Mouse (Mus musculus): Measurements from ENCODE around the gene Gm10190.
"Not testable (repeated sequence)": the region's sequence is repeated elsewhere in the genome, so short reads cannot be mapped to it uniquely, and the experiment has no call there.

Gm10190 gene

DNA sequence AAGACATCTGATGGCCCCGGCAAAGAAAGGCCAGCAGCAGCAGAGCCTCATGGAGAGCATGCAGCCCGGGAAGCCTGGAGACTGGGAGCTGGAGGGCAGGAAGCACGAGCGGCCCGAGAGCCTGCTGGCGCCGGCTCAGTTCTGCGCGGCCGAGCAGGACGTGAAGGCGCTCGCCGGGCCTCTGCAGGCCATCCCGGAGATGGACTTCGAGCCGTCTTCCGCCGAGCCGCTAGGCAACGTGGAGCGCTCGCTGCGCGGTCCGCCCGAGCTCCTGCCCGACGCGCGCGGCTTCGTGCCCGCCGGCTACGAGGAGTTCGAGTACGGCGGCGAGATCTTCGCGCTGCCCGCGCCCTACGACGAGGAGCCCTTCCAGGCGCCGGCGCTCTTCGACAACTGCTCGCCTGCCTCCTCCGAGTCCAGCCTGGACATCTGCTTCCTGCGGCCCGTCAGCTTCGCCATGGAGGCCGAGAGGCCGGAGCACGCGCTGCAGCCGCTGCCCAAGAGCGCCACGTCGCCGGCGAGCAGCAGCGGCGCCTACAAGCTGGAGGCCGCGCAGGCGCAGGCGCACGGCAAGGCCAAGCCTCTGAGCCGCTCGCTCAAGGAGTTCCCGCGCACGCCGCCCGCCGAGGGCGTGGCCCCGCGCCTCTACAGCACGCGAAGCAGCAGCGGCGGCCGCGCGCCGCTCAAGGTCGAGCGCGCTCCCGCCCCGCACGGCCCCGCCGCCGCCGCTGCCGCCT, at the start of gene Gm10190:
Gm10190 (minus strand) TSS at position 553 of the 737 bp plus-strand sequence.
- peak; percentile 91 to 94 for DNase-seq

DNA sequence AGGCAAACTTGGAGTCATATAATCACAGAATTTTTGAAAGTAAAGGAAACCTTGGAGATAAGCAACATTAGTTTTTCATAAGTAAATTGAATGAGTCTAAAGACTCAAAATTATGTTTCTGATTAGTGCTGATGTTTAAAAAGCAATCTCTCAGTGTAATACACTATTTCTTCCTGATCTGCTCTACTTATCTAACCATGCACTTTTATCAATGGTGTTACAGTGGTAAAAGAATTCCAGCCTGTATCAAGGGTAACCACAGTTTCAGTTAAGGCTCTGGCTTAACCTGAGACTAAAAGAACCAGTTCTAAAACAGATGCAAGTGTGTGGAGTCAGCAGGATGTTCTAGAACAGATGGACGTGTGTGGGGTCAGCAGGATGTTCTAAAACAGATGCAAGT, 47.7 kb upstream of the Gm10190 start:
- DNase-seq = no peak

GRCm38 (mm10) chr17:80418572-80419210, 45.4 kb upstream of the Gm10190 start:
- no peak for DNase-seq

DNA sequence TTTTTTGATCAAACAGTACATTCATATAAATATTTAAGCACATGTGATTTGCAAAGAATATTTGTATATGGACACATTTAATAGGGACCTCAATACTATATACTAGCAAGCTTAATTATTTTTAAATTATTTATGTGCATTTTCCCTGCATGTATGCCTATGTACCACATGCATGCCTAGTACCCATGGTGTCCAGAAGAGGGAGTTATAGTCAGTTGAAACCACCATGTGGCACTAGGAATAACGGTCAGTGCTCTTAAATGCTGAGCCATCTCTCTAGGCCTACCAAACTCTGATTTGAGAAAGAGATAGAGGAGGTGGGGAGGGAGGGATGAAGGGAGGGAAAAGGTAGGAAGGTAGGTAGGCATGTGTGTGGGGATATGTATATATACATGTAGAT, 37.8 kb upstream of the Gm10190 start:
- no peak for DNase-seq

- DNase-seq = no peak
Measured at GRCm38 (mm10) chr17:80398243-80398642, 24.9 kb upstream of the Gm10190 start.

DNA sequence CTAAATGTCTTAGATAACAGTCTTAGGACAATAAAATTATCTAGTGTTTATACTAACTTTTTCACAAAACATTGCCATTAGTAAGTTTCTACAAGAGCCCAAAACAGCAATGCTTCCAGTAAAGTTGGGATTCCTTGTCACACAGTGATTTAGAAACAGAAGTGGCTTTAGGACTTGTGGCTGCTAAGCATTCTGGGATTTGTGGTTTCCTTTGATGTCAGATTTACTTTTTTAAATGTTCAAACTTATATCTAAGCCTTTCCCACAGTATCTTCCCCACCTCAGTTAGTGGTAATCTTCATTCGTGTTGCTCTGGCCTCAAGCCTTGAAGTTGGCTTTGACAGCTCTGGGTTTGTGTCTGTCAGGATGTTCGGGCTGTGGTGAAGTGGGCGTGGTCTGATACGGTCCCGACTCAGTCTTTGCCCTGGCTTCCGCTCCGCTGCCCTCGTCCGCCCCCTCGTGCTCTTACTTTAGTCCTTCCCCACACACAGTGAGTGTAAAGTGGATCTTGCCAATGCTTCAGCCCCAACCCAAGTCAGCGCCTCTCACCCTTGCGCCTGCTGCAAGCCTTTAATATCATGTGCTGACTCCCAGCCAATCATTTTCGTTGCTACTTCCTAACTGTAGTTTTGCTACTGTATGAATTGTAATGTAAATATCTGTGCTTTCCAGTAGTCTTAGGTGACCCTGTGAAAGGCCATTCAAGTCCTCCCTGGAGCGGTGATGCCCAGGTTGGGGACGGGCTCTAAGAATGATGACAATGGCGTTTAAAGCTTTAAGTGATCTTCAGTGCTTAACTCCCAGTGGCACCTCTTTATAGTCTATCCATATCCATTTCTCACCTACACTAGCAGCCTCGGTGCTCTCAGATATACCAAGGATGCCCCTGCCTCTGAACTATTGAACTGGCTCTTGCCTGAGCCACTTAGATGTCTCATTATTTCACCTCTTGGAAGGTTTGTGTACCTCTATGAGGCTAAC, 18.4 kb upstream of the Gm10190 start:
- peak; percentile 22 to 26 for DNase-seq

GRCm38 (mm10) chr17:80390024-80390423, 16.7 kb upstream of the Gm10190 start:
- no peak for DNase-seq

DNA sequence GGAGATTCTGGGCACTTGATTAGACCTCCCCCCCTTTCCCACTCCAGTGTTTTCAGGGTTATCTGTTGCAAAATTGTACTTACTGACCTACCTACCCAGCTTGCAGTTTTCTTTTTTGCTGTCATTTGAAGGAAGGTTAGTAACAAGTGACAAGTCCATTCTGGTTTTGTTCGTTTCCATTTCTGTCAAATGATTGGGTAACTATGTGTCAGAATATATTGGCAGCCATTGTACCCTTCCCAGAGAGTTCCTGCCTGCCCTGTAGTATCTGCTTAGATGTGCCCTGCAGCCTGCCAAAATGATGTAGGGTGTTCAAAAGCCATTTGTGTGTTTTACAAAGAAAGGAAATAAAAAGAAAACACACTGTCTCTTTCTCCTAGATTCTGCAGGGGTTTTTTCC, 12.3 kb upstream of the Gm10190 start:
- no peak for DNase-seq

- DNase-seq = not testable (repeated sequence)
Measured at GRCm38 (mm10) chr17:80378386-80378785, 5.0 kb upstream of the Gm10190 start.

GRCm38 (mm10) chr17:80373726-80374096, 370 bp upstream of the Gm10190 start:
- no peak for DNase-seq

DNA sequence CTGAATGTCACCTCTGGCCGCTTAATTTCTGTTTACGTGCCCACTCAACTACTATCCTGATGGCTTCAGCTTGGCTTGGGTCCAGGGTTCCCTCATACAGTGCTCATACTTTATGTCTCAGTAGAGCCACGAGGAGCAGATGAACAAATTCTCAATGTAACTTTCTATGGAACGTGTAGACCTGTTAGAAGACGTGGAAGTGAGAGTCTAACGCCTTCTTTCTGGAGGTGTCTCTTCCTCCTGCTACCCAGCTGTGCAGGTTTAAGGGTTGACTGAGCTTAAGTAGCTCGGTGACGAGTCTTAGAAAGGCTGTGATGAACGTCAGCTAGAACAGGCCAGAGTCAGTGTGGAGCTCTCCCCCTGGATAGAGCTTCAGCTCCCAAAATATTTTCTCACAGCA, 4.7 kb downstream of the Gm10190 start:
- no peak for DNase-seq

DNA sequence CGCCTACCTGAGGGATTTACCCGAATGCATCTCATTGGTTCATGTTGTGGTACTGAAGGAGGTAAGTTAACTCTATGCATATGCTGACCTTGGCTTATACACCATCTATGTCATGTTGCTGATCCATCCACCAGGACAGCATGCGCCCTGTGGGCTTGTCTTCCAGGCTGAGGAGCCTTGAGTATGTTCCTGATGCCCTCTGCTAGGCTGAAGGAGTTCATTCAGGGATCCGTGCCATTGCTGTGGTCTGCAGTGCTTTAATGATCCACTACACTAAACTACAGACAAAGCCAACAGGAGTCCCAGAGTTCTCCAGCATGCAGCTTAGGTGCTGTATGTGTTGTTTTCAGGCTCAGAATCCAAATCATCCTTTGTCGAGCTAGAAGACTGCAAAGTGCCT, 6.1 kb downstream of the Gm10190 start:
- DNase-seq = peak; percentile 18 to 40

DNA sequence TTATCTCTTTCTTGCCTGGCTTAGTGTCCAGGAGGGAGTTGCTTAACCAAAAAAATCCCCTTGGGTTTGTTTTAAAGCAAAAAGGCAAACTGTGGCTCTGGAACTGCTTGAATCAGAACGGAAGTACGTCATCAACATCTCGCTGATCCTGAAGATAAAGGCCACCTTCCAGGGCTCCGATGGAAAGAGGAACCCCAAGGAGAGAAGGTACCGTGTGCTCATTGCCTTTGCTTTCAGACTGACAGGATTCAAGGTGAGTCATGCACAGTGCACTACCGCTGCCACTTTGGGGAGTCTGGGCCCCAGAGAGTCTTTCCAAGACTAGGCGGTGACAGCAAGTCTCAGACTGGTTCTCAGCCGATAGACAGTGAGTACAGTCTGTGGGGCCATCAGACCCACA, 13.1 kb downstream of the Gm10190 start:
- DNase-seq = no peak

GRCm38 (mm10) chr17:80347234-80347633, 26.1 kb downstream of the Gm10190 start:
- DNase-seq = no peak

DNA sequence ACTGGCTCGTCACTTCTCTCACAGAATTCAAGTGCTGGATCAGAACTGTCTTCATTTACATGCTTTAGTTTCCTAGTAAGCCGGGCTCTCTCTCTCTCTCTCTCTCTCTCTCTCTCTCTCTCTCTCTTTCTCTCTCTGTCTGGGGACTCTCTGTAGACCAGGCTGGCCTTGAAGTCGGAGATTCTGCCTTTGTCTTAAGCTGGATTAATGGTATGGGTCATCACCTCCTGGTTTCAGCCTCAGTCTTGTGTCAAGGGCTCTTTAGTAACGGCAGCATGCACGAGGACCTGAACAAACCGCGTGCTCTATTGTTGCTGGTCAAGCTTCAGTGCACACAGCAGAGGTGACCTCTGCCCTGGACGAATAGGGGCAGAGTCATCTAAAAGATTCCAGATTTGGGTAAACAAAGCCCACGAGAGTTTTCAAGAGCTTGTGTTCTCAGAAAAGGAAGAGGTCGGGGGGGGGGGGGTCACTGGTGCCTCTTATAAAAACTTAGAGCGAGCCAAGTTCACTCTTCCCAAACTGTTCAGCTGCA, 26.7 kb downstream of the Gm10190 start:
- DNase-seq = no peak

GRCm38 (mm10) chr17:80345277-80345676, 28.1 kb downstream of the Gm10190 start:
- DNase-seq = peak in 1 of 2 experiments; percentile 1

DNA sequence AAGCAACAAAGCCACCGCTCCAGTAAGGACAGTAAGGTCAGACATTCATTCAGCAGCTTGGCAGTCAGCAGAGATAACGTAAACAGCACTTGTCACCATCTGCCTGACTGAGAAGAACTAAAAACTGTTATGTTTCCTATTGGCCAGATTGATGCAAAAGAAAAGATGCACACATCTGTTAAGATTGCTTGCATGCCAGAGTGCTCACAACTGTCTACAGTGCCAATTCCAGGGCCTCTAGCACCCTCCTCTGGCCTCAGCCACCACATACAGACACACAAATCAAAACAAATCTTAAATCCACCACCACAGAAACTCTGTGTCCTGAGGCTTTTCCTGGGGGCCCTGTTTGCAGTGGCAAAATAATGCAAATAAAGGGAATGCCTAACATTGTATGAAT, 41.0 kb downstream of the Gm10190 start:
- DNase-seq = no peak

- DNase-seq = no peak
Measured at GRCm38 (mm10) chr17:80326431-80326830, 46.9 kb downstream of the Gm10190 start.

DNA sequence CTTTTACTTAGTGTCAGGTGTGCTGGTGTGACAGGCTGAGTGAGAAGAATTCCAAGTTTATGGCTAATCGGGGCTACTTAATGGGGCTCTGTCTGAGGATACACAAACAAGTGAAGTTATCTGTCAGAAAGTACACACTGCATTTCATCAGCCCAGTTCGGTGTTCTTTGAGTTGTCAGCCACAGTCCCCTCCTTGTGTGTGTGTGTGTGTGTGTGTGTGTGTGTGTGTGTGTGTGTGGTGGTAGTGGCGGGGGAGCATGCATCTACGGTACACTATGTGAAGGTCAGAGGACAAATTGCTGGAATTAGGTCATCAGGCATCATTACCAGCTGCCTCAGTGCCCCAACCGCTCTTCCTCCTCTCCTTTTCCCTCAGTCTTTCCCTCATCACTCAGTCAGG, 47.9 kb downstream of the Gm10190 start:
- DNase-seq = no peak

- DNase-seq = no peak
Measured at GRCm38 (mm10) chr17:80324521-80324920, 48.8 kb downstream of the Gm10190 start.

DNA sequence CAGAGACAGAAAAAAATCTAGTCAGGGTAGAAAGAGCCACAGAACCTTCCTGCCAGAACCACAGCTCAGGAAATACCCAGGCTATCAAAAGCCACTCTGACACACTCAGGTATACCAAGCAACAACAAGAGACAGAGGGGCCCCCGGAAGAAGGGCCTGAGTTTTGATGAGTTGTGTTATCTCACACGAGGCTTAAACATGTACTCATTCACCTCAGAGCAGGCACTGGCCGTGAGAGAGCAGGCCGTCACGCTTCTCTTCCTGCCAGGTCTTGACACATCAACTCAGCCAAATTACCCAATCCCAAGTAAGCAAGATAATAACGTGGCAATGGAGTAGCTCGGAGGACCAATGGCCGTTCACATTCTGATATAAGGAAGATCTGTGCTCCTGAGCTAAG, 49.7 kb downstream of the Gm10190 start:
- DNase-seq = no peak
